Mouse (Mus musculus) mouse embryonic stem cell (cell line): ENCODE data around the gene Tbc1d30.

Source experiments
- in situ Hi-C, 2 experiments: fragments of 300-500 bp; cut with MboI; formaldehyde crosslinking; loops; 1 replicate in 1 of 2; 3 replicates in 1 of 2; pipeline ENCODE4 v1.14.3; 2019 to 2020; ENCODE audit warnings: low sequenced_read_pairs in 2 of 2, low pct_unique_long_range_greater_than_20kb in 1 of 2, mixed read lengths in 1 of 2; ENCODE audit not compliant: unreplicated experiment in 1 of 2

Gene Tbc1d30

GRCm38 (mm10) chr10:121289970-121290681 is 61.0 kb downstream of the Tbc1d30 start:
- in situ Hi-C loops = no loop called here

DNA sequence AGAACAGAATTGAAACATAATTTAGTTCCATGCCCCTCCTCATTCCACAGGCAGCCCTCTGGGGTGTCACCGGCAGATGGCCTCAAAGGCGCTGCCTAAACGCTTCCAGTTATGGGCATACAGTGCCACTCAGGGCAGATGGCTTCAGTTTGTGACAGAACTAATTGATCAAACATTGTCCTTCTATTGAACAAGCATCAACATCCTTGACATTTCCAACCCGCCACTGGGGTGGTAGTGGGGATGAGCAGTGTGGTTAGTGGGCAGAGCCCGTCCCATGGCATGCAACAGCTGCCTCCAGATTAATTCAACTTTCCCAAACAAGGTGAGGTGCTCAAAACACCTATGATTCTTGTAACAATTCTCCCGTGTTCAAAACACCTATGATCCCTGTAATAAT is 68.2 kb downstream of the Tbc1d30 start:
- in situ Hi-C loops = no loop called here

GRCm38 (mm10) chr10:121282436-121282835 is 68.6 kb downstream of the Tbc1d30 start:
- in situ Hi-C loops = no loop called here

DNA sequence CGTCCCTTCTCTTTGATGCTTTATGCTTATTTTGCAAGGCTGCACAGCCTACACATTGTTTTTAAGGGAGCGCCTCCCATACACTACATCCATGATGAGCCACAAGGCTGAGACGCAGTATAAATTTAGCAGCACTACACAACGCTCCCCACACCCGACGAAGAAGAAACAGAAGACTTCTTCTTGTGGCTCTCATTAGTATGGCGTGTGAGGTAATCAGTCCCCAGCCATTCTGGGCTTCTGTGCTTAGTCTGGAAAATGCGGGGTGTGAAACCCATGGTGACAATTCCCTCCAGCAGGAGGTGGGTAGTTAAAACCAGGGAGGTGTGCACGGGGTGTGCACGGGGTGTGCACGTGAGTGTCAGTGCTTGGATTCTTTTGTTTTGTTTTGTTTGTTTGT is 70.1 kb downstream of the Tbc1d30 start:
- in situ Hi-C loops = no loop called here

DNA sequence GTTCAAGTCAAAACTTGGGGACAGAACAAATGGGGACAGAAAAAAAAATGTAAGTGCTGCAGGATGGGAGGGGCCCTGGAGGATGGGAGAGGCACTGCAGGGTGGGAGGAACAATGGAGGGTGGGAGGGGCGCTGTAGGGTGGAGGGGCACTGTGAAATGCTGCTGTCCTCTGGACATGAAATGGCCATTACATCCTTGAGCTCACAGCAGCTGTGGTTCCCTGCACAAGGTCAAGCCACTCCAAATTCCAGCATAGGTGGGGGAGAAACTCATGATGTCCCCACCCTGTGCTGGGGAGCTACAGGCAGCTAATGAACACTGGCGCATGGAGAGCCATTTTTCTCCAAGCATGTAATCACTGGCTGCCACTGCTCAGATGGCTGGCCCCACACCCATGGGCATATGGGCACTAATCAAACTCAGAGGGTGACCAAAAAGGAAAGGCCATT is 74.0 kb downstream of the Tbc1d30 start:
- in situ Hi-C loops = no loop called here

DNA sequence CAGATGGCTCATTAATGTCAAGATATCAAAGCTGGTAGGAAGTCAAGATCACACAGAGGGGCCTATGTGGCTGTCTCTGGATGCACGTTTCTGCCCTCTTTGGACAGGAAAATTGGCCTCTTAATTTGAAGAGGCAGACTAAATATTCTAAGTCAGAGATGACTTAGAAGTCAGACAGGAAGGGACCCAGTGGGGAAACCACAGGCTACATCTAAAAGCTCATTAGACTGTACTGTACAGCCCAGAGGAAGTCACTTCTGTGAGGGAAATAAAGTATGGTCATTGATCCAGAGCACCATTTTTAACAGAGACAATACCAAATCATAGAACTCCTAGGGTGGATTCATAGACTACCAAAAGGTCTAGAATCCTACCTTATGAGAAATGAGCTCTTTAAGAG is 76.1 kb downstream of the Tbc1d30 start:
- in situ Hi-C loops = no loop called here

- in situ Hi-C loops = no loop called here
Measured at GRCm38 (mm10) chr10:121271002-121271401, 80.1 kb downstream of the Tbc1d30 start.

DNA sequence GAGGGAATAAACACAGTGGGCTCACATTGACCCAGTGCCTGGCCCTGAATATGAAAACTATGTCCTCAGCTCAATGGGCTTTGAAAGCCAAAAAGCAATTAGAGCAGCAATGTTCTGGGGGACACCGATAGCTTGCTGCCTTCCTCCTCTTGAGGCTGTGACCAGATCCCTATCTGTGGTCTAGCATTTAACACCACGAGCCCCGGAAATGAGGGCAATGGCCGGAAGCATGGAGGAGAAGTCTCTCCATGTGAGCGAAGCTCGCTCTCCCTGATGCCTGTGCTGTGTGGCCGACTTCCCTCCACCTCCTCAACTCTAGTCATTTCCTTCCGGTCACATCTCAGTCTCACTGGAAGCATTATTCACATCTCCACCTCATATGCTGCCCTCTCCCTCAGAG is 82.3 kb downstream of the Tbc1d30 start:
- in situ Hi-C loops = no loop called here

GRCm38 (mm10) chr10:121264204-121264575 is 86.9 kb downstream of the Tbc1d30 start:
- in situ Hi-C loops = no loop called here

GRCm38 (mm10) chr10:121263520-121264203 is 87.4 kb downstream of the Tbc1d30 start:
- in situ Hi-C loops = no loop called here

- in situ Hi-C loops = no loop called here
Measured at GRCm38 (mm10) chr10:121262206-121262605, 88.9 kb downstream of the Tbc1d30 start.

DNA sequence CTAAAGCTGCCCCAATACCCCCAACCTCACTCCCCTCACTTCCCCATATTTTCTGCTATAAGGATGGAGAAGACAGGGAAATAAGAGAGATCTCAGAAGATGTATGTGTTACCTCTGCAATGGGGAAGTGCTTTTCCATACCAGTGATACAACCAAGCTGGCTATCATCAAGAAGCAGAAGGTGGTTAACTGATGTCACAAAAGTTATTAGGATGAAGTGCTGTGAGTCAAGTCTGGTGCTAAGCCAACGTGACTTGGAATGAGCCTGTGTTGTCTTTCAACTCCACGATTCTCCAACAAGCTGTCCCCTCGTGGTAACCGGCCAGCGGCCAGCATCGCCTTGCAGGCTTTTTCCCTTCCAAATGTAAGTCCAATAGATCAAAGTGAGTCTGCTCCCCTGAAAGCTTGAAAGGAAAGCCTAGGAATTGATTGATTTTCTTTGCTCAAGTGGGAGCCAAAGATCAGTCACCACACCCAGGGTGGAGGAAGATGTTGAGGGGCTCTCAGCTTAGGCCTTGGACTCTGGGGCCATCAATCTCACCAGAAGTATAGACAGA is 90.0 kb downstream of the Tbc1d30 start:
- in situ Hi-C loops = no loop called here

GRCm38 (mm10) chr10:121256115-121256825 is 94.8 kb downstream of the Tbc1d30 start:
- in situ Hi-C loops = loop anchor here in 1 of 2 experiments (10.0 kb wide), 1 partner anchor 211 kb away; no protein-coding TSS in a partner anchor

GRCm38 (mm10) chr10:121255465-121255864 is 95.6 kb downstream of the Tbc1d30 start:
- in situ Hi-C loops = loop anchor here in 1 of 2 experiments (10.0 kb wide), 1 partner anchor 211 kb away; no protein-coding TSS in a partner anchor

DNA sequence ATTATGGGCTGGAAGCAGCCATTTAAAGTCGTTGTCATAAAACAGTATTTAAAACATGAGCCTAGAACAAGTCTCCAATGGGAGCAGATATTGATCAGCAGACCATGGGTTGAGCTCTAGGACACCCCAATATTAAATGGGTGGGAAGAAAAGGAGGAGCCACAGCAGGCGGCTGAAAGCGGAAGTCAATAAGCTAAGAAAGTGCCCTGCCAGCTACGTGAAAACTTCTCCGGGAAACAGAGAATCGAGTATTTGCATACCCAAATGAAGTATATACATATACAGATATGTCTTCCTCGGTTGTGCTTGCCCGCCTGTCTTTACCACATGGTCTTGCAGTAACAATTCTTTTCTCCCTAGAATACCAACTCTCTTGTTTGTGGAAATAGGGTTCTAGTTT is 96.7 kb downstream of the Tbc1d30 start:
- in situ Hi-C loops = loop anchor here in 1 of 2 experiments (10.0 kb wide), 1 partner anchor 210 kb away; no protein-coding TSS in a partner anchor

GRCm38 (mm10) chr10:121252781-121253180 is 98.3 kb downstream of the Tbc1d30 start:
- in situ Hi-C loops = loop anchor here in 1 of 2 experiments (10.0 kb wide), 1 partner anchor 208 kb away; no protein-coding TSS in a partner anchor

DNA sequence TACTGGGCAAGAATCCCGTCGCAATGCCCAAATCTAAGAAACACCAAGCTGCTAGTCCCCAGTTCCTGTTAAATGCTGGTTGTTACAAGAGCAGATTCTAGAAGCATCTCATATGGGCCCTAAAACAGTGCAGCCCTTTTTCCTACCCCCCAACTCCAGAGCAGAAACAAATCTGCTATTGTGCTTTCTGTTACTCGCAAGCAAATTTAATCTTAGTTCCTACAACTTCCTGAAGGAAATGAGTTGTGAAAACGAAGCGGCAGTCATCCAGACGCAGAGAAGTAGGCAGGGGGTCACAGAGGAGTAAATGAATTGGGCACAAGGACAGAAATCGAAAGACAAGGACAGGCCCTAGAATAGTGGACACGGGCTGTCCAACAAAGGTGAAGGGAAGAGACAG is 99.9 kb downstream of the Tbc1d30 start:
- in situ Hi-C loops = loop anchor here in 1 of 2 experiments (10.0 kb wide), 1 partner anchor 206 kb away; no protein-coding TSS in a partner anchor

GRCm38 (mm10) chr10:121249820-121250219 is 101.3 kb downstream of the Tbc1d30 start:
- in situ Hi-C loops = loop anchor here in 1 of 2 experiments (10.0 kb wide), 1 partner anchor 205 kb away; no protein-coding TSS in a partner anchor

- in situ Hi-C loops = no loop called here
Measured at GRCm38 (mm10) chr10:121247545-121247944, 103.5 kb downstream of the Tbc1d30 start.
